Mouse (Mus musculus): ENCODE measurements around the gene Sox12.
"Not testable (repeated sequence)": the region's sequence is repeated elsewhere in the genome, so short reads cannot be mapped to it uniquely, and the experiment has no call there.

The Sox12 gene

DNA sequence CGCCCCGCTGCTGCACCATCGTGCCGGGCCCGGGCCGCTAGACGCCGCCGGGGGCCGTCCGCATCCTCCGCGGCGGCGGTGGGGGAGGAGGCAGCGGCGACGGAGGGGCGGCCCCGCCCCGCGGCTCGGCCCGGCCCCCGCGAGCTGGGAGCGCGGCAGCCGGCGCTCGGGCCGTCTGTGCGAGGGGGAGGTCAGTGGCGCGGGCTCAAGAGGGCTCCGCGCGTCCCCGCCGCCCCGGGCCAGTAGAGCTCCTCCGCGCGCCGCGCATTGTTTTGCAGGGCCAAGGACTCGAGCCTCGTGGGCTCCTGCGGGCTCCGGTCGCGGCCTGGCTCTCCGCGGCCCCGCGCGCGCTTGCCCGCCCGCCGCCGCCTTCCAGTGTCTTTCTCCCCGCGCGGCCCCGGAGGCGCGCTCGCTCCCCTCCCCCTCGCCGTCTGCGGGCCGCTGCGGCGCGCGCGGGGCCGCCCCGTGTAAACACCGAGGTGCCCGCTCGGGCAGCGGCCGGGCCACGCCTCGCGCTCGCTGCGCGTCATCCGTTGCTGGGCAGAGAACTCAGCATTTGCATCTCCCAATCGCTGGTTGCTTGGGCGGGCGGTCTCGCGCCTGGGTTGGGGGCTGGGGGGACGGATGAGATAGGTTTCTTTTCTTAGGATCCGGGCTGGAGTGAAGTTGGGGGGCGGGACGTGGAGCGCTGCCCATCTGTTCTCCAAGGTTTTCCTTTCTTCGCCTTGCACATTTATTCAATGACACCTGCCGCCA is at the start of gene Sox12:
Gene Sox12 (minus strand): TSS at position 384 of the 756 bp plus-strand sequence.
- DNase-seq (ENCODE audit: extremely low read depth, low read depth, low spot score) = no peak

DNA sequence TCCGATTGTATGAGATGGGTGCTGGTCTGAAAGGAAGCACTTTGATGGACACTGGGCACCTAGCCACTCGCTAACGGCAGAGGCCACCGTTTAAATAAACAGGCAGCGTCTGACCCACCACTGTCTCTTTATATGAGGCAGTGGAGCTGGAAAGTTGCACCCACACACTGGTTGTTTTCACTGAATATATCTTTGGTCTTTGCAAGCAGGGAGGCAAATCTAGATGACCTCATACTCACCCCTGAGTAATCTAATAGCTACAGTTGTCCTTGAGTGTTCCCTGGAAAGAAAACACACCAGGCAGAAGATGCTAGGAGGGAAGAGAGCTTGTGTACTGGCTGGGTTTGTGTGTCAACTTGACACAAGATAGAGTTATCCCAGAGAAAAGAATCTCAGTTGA is 49.6 kb upstream of the Sox12 start:
- no peak for DNase-seq (ENCODE audit: extremely low read depth, low read depth, low spot score)

DNA sequence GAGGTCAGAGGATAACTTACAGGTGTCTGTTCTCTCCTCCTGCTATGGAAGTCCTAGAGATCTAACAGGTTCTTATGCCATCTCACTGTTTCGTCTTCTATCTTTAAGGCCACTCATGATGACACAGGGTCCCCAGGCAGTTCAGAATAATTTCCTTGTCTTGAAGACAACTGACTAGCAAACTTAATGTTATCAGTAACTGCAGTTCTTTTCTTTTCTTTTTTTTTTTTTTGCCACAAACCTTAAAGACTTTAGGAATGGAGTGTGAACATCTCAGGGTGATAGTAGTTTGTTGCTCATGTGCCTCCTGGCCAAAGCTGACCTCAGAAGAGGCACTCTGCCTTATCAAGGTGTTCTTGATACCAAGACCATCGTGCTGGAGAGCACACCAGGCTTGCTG is 48.8 kb upstream of the Sox12 start:
- no peak for DNase-seq (ENCODE audit: extremely low read depth, low read depth, low spot score)

DNA sequence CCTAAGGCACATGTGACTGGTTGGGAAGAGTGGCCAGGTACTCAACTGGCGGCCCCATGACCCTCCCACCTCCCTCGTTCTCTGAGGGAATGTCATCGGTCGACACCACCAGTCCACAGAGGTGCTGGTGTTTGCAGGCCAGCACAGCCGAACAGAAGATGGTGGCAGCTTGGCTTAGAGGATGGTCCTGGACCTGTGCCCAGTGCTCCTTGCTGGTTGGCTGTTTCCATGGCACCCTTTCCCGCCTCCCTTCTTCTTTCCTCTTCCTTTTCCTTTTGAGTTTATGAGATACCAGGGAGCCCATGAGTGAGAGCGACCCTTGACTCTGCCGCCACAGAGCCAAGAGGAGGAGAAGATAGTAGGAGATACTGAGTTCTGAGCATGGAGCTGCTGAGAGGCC is 45.4 kb upstream of the Sox12 start:
- no peak for DNase-seq (ENCODE audit: extremely low read depth, low read depth, low spot score)

DNA sequence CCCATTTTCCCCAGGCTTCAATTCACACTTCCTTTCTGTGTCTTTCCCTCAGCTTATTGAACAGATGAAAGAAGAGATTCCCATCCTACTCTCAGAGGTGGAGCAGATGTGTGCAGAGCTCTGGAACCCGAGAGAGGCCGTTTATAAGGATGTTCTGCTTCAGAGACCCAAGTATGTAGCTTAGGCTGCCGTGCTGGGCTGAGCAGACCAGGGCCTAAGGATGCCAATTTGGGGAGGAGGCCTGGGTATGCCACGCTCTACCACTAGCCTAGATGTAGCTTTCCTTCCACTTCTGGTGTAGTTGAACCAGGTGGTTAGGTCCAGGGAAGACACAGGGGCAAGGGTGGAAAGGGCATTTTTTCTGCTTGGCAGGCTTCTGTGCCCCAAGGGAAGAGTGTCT is 44.5 kb upstream of the Sox12 start:
- no peak for DNase-seq (ENCODE audit: extremely low read depth, low read depth, low spot score)

DNA sequence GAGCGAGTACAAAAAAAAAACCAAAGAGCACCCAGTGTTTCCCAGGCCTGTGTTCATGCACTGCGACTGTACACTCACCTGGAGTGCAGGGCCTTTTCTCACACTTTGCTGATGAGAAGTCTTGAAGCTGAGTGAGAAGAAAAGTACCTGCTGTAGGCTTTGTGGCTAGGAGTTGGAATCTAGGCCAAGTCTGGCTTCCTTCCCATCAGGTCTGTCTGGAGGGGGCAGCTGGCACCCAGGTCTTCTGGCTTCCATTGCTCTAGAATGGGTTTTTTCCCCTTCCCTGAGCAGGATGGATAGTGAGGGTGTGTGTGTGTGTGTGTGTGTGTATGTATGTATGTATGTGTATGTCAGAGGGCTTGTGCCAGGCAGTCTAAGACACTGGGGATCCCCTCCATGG is 42.0 kb upstream of the Sox12 start:
- no peak for DNase-seq (ENCODE audit: extremely low read depth, low read depth, low spot score)

DNA sequence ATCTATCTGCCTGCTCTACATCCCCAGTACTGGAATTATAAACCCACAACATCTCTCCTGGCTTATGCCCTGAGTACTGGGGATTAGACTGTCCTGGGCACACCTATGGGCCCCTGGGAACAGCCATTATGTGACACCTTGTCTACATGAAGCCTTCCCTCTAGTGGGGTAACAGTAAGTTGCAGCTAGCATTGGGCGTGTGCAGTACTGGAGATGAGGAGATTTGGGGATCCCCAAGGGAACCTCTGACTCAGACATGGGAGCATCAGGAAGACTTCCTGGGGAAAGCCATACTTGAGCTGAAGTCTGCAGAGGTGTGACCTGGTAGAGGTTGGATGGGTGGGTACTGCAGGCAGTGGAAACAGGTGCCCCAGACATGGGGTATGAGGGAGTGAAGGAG is 41.1 kb upstream of the Sox12 start:
- no peak for DNase-seq (ENCODE audit: extremely low read depth, low read depth, low spot score)

DNA sequence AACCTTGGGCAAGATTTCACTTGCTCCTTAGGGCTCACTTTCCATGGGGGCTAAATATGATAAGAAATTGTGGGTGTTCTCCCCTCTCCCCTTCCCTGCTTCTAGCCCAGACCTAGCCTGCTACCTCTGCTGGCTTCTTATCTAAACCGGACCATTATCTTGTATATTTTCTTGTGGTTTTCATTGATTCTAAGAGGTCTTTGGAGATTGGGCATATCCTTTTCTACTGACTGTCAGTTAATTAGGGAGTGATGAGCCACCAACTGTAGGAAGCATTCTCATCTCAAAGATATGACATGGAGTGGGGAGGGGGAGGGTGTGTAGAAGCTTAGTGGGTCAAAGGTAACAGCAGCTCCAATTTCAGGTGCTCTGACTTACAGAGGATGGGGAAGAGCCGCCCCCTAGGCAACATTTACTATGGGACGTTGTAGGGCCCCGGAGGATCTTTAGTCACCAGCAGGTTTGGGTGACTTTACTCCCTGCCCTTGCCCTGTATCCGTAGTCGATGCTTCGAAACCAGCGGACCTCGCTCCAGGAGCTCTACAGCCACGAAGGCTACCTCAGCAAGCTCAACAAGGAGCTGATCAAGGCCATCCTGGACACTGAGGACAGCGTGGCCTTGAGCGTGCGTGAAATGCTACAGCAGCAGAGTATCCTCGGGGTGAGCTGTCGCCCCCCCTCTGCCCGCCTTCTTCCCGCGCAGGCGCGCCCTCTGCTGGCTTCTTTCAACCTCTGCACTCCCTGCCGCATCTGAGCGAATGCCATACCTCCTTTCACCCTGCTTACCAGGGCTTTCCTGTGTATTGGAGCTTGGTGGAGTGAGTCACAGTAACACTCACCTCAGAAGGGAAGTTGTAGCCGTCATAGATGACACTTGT is 39.4 kb upstream of the Sox12 start:
- no peak for DNase-seq (ENCODE audit: extremely low read depth, low read depth, low spot score)

DNA sequence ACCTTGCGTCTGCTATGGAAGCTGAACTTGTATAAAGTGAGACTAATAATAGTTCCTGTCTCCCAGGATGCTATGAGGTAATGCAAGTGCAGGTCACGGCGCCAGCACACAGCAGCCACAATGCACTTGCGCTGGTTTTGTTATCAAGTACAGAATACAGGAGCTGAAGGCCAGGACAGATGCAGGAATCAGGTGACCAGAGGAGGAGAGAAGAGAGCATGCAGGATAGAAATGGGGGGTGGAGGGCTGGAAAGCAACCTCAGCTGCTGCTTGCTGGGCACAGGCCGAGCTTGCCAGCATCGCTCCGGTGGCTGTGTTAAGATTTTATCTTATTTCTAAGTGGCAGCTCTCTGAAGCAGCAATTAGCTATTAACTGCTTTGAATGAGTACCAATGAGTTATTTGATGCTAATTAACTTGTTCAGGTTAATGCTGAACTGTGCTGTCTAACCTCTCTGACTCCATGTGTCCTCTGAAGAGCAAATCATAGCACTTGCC is 38.6 kb upstream of the Sox12 start:
- no peak for DNase-seq (ENCODE audit: extremely low read depth, low read depth, low spot score)

DNA sequence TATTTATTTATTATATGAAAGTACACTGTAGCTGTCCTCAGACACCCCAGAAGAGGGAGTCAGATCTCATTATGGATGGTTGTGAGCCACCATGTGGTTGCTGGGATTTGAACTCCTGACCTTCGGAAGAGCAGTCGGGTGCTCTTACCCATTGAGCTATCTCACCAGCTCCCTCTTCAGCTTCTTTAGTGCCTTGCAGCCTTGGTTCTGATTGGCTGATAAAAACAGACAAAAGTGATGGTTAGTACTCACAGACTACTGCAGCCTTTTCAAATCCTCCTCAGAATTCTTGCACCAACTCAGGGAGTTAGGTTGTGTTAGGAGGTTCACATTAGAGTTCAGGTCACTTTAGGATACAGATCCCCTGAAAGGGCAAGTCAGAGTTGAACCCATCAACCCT is 30.6 kb upstream of the Sox12 start:
- DNase-seq (ENCODE audit: extremely low read depth, low read depth, low spot score) = not testable (repeated sequence)

DNA sequence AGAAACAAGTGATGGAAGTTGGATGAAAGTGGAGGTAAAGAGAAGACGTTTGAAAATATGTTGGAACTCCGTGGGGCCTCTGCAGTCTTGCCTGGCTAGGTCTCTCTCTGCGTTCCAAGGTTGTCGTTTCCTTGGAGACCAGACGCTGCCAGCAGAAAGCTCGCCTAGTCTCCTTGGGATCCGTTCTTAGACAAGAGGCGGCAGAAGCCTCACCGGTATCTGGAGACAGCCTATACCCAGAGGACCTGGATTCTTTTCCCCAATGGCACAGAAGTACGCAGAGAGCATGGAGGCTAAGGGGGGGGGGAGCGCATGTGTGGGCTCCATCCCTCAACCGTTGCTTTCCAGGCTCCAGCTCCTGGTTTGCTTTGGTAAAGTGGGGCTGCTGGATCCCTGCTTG is 29.6 kb upstream of the Sox12 start:
- no peak for DNase-seq (ENCODE audit: extremely low read depth, low read depth, low spot score)

DNA sequence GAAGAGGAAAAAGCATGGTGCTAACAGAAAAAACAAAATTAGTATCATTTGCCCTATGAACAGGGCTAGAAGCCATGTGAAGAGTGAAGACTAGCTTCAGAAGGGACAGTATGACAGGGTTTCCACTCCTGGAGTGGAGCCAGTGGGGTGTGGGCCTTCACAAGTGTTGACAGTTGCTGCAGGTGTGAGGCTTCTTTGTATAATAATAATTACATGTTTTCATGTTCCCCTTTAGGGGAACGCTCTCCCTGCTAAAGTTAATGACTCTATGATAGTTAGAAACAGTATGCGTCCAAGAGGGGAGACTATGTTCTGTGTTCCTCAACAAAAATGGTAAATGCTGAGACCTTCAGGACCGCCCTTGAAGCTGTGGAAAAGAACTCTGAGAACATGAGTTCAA is 17.9 kb upstream of the Sox12 start:
- DNase-seq (ENCODE audit: extremely low read depth, low read depth, low spot score) = no peak

DNA sequence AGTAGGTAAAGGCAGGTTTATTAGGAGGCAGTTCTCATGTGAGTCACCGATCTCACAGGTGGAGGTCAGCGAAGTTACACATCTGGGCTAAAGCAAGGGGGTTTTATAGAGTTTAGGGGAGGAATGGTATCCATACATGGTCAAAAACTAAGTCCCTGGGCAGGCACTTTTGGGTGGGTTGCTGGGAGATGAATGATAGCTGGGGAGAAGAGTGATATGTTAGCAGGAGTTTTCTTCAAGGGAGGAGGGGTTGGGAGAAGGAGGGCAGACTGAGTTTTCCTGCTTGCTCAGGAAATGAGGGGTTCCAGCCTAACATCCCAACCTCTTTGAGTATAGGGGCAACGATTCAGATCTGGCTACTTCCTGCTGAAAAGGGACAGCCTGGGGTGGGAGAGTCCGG is 17.4 kb upstream of the Sox12 start, which contains the start of gene 6820408C15Rik:
Gene 6820408C15Rik (plus strand): TSS at position 301 of the 400 bp plus-strand sequence.
- no peak for DNase-seq (ENCODE audit: extremely low read depth, low read depth, low spot score)

DNA sequence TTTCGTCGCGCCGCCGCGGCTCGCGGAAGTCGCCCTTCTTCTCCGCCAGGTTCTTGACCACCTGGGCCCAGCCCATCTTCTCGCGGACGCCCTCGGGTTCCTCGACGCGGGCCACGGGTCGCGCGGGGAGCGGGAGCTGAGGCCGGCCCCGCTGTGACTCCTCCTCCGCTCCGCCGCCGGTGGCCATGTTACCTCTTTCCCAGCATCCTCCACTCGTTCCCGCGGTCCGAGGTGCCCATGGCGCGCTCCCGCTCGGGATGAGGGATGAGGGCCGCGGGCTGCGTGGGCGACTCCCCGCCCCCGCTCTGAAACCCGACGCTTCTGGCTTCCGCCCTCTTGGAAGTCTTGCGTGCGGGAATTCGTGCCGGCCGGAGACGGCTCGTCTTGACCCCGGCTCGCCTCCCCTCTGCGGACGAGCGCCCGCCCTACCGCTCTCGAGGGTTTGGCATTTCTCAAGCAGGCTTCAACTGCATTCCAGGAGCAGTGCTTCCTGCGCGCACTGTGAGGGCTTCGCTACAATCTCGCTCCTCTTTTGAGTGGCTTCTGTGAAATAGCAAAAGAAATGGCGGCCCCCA is 16.8 kb upstream of the Sox12 start, which contains the start of gene Zcchc3:
Gene Zcchc3 (minus strand): TSS at position 437 of the 575 bp plus-strand sequence.
- no peak for DNase-seq (ENCODE audit: extremely low read depth, low read depth, low spot score)

DNA sequence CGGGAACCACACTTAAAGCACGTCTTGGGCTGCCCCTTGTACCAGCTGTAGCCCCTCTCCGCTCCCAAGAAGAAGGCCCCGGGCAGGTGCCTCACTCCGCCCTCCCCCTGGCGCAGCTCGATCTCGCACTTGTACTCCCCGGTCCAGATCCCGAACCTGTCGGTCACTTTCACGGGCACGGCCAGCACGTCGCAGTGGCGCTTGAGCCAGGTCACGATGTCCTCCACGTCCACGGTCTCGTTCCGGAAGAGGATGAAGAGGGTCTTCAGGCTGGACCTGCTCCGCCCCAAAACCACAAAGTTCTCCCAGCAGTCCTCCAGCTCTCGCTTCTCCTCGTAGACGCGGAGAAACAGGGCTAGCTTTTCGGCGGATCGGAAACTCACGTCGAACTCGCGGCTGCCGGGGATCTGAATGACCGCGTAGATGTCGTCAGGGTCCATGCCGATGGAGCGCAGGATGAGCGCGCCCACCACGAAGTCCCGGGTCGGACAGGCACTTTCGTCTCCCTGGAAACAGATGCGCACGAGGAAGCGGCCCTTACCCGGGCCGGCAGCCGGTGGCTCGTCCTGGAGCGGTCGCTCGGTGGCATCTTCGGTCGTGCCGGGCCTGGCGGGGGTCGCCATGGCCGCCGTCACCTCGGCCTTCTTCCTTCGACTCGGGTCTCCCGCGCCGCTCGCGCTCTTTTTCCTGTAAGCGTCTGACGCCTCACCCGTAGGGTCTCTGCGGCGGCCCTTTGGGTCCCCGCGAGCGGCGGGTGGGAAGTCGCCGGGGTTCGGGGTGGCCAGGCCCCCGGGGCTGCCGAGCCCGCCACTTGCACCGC is 16.1 kb upstream of the Sox12 start:
- no peak for DNase-seq (ENCODE audit: extremely low read depth, low read depth, low spot score)

DNA sequence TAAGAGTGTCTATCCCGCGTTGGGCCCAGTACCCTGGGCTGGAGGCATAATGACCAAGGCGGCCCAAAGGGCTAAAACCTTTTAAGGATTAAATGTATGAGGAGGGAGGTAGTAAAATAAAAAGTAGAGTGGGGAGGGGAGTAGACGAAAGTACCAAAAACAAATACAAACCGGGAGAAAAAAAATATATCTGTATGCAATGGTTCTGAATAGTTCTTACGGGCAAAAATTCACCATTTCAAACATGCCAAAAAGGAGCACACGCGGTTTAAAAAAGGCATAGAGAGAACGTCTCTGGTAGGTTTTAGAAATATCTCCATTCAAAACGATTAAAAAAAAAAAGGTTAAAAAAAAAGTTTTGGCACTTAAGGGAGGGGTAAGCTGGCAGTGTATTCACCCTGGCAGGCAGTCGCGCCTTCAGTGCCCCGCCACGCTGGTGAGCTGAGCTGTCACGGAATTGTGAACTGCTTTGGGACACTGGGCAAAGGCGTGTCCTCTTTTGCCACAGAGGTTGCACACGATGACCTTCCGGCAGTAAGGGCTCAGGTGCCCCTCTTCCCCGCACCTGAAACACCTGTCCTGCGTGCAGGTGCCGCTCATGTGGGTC is 15.4 kb upstream of the Sox12 start:
- DNase-seq (ENCODE audit: extremely low read depth, low read depth, low spot score) = no peak

DNA sequence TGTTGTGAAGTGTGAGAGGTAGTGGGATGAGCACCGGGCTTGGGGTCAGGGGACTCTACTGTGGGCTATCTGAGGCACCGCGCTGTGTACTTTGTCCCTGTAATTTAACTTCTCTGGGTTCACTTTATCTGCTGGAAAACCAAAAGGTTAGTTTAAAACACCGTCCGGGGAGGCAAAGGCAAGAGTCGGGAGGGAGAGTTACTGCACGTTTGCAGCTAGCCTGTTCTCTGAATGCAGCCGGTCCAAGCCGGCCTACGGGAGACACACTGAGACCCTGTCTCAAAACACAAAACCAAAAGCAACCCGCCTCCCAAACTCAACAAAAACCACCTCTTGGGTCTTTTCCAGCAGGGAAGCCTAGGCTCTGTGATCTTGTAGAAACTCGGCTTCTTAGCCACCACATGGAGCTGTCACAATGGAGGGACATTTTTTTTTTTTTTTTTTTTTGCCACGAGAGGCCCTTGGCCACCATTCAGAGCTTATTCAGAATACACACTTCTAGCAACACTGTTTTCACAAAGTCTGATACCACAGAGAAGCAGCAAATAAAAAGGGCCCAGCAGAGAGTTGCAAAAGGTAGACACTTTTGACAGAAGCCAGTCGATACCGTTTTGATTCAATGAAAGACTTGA is 14.8 kb upstream of the Sox12 start:
- DNase-seq (ENCODE audit: extremely low read depth, low read depth, low spot score) = no peak

DNA sequence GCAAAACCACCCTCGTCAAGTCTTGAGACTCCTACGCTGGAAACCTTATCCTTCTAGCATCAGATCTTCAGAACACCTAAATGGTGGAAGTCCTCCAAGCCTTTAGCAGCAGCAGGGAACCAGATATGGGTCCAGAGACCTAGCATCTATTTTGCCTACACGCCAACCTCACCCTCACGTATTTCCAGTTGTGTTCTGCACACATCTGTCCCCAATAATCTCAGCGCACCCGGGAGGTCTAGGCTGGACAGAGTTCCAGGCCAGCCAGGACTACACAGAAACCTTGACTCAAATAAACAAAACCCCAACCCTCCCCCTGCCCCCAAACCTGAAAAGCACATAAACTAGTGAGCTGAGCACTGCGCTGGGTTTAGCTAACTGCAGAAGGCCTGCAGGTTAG is 13.6 kb upstream of the Sox12 start:
- DNase-seq (ENCODE audit: extremely low read depth, low read depth, low spot score) = no peak

DNA sequence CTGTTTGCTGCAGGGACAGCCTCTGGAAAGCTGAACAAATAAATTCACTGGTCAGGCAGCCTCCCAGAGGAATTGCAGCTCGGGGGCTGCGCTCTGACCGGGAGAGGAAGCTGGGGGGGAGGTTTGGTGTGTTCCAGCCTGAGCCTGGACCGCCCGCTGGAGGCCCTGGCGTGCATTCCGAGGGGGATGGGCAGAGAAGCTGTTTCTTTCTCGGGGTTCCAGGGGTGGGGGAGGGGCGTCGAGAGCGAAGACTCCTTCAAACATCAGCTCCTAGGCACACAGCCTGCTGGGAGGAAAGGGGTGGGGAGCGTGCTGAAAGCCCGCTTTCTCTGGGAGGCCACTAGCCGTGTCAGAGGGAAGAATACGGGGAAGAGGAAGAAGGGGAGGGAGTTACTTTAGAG is 13.1 kb upstream of the Sox12 start:
- DNase-seq (ENCODE audit: extremely low read depth, low read depth, low spot score) = no peak

DNA sequence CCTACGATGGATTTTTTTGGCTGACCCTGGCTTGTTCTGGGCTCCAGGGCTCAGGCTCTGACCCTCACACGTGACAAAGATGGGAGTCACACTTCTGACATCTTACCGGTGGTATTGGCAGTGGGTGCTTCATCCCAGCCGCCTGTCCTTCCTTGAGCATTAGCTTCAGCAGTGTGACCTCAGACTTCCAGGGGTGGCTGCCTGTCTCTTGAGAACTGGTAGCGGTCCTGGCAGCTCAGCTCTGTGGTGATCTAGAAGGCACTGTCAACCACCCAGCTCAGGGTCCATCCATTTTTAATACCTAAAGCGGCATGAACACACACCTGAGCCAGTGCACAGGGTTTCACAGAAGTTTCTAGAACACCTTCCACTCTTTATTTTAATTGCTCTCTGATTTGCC is 11.9 kb upstream of the Sox12 start:
- DNase-seq (ENCODE audit: extremely low read depth, low read depth, low spot score) = no peak

All from fat pad, adult 2 months (tissue).